Mouse (Mus musculus) MEL-GATA-1-ER (cell line): Measurements from ENCODE around the gene Strn.

Source experiments
- DNase-seq: peaks from one replicate; pipeline ENCODE4 v3.0.0-alpha.2; 2012; ENCODE audit warnings: low read depth; ENCODE audit errors: extremely low read depth

Gene Strn

GRCm38 (mm10) chr17:78618164-78618693 lies 118.8 kb downstream of the Strn start:
- no peak for DNase-seq

- no peak for DNase-seq
These were observed 121.9 kb downstream of the Strn start for GRCm38 (mm10) chr17:78615096-78615495.

- DNase-seq, result no peak
These were observed 122.5 kb downstream of the Strn start for GRCm38 (mm10) chr17:78614481-78614880.

- DNase-seq, result no peak
These were observed 125.9 kb downstream of the Strn start for GRCm38 (mm10) chr17:78611117-78611516.

- no peak for DNase-seq
These were observed 127.7 kb downstream of the Strn start for GRCm38 (mm10) chr17:78609191-78609855.

- no peak for DNase-seq
These were observed 128.3 kb downstream of the Strn start for GRCm38 (mm10) chr17:78608716-78609115.

- no peak for DNase-seq
These were observed 128.8 kb downstream of the Strn start for GRCm38 (mm10) chr17:78608135-78608670.

- peak; percentile 44 for DNase-seq
These were observed 132.6 kb downstream of the Strn start for GRCm38 (mm10) chr17:78604431-78604830.

- DNase-seq, result peak; percentile 73
These were observed 133.1 kb downstream of the Strn start for GRCm38 (mm10) chr17:78603872-78604271.

GRCm38 (mm10) chr17:78602316-78602715 lies 134.7 kb downstream of the Strn start:
- no peak for DNase-seq

- no peak for DNase-seq
These were observed 135.4 kb downstream of the Strn start for GRCm38 (mm10) chr17:78601601-78602000.

GRCm38 (mm10) chr17:78601042-78601441 lies 136.0 kb downstream of the Strn start:
- no peak for DNase-seq
